Mouse (Mus musculus): ENCODE measurements at regions not wholly inside any gene's neighbourhood (a gene's known extent, or its start where the extent isn't known, plus 50 kb on each side); places are given as distances from the start of the nearest gene placed in this dataset.
"Not testable (repeated sequence)": the region's sequence is repeated elsewhere in the genome, so short reads cannot be mapped to it uniquely, and the experiment has no call there.

GRCm38 (mm10) chr16:29909923-29910465 is 154.2 kb upstream of the Hes1 start:
- no peak overlapping the region for H3K27ac ChIP-seq (replicated peaks)
- 42% methylated on average over 5 of the region's 5 CpGs for WGBS
- H3K4me3 ChIP-seq = no peak overlapping the region
- peaks cover 30% of the 10 kb centered on the region for H3K27me3 ChIP-seq
- H3K9me3 ChIP-seq = no peaks in the 10 kb centered on the region; the same call in 1 of the 2 replicates
- H3K9ac ChIP-seq (replicated peaks) = no peak overlapping the region
- peaks cover 8% of the 10 kb centered on the region for H3K4me1 ChIP-seq
- no peaks in the 10 kb centered on the region for H3K36me3 ChIP-seq
- ATAC-seq (ENCODE audit: low FRiP score, low read depth) = no peak
- no peak overlapping the region for H3K4me2 ChIP-seq (replicated peaks)

- no peaks in the 10 kb centered on the region; the same call in 1 of the 2 replicates for H3K9me3 ChIP-seq
- H3K36me3 ChIP-seq = no peaks in the 10 kb centered on the region
- peaks cover 8% of the 10 kb centered on the region for H3K4me1 ChIP-seq
- no peak overlapping the region for H3K4me2 ChIP-seq (replicated peaks)
- 86% methylated on average over 7 of the region's 7 CpGs for WGBS
- ATAC-seq (ENCODE audit: low FRiP score, low read depth) = no peak
- no peak overlapping the region for H3K27ac ChIP-seq (replicated peaks)
- no peak overlapping the region for H3K4me3 ChIP-seq
- peaks cover 19% of the 10 kb centered on the region for H3K27me3 ChIP-seq
- H3K9ac ChIP-seq (replicated peaks) = no peak overlapping the region
These were observed 153.0 kb upstream of the Hes1 start for GRCm38 (mm10) chr16:29911164-29911571.

- WGBS = 80% methylated on average over 8 of the region's 8 CpGs
- no peak overlapping the region for H3K9ac ChIP-seq (replicated peaks)
- no peak overlapping the region for H3K4me2 ChIP-seq (replicated peaks)
- no peaks in the 10 kb centered on the region; the same call in 1 of the 2 replicates for H3K9me3 ChIP-seq
- peaks cover 5% of the 10 kb centered on the region for H3K27me3 ChIP-seq
- H3K27ac ChIP-seq (replicated peaks) = no peak overlapping the region
- no peak for ATAC-seq (ENCODE audit: low FRiP score, low read depth)
- peaks cover 4% of the 10 kb centered on the region for H3K4me1 ChIP-seq
- H3K4me3 ChIP-seq = no peak overlapping the region
- no peaks in the 10 kb centered on the region for H3K36me3 ChIP-seq
These were observed 150.7 kb upstream of the Hes1 start for GRCm38 (mm10) chr16:29913357-29914010.

GRCm38 (mm10) chr16:29915346-29915745 is 148.8 kb upstream of the Hes1 start:
- ATAC-seq (ENCODE audit: low FRiP score, low read depth) = no peak
- WGBS = 62% methylated on average over 11 of the region's 11 CpGs
- H3K27ac ChIP-seq (replicated peaks) = no peak overlapping the region

GRCm38 (mm10) chr16:29917989-29918388 is 146.2 kb upstream of the Hes1 start:
- H3K27ac ChIP-seq (replicated peaks) = no peak overlapping the region
- peaks cover 5% of the 10 kb centered on the region for H3K27me3 ChIP-seq
- H3K9me3 ChIP-seq = no peaks in the 10 kb centered on the region
- no peak for ATAC-seq (ENCODE audit: low FRiP score, low read depth)
- H3K36me3 ChIP-seq = no peaks in the 10 kb centered on the region
- WGBS = 53% methylated on average over 3 of the region's 3 CpGs
- H3K4me3 ChIP-seq = no peak overlapping the region
- H3K9ac ChIP-seq (replicated peaks) = no peak overlapping the region
- no peak overlapping the region for H3K4me2 ChIP-seq (replicated peaks)
- no peaks in the 10 kb centered on the region for H3K4me1 ChIP-seq

More at GRCm38 (mm10) chr16:29915346-29915745, 148.8 kb upstream of the Hes1 start:
- no peak overlapping the region for H3K4me2 ChIP-seq (replicated peaks)
- peaks cover 1% of the 10 kb centered on the region; the same call in 1 of the 2 replicates for H3K4me1 ChIP-seq
- no peaks in the 10 kb centered on the region for H3K36me3 ChIP-seq
- no peaks in the 10 kb centered on the region; the same call in 1 of the 2 replicates for H3K9me3 ChIP-seq
- no peak overlapping the region for H3K9ac ChIP-seq (replicated peaks)
- no peak overlapping the region for H3K4me3 ChIP-seq
- peaks cover 5% of the 10 kb centered on the region for H3K27me3 ChIP-seq

GRCm38 (mm10) chr16:29918396-29918795 is 145.8 kb upstream of the Hes1 start:
- H3K27me3 ChIP-seq = peaks cover 5% of the 10 kb centered on the region

GRCm38 (mm10) chr16:29920940-29921339 is 143.2 kb upstream of the Hes1 start:
- whole genome bisulfite sequencing = 74% methylated on average over 5 of the region's 5 CpGs
- no peak for ATAC-seq (ENCODE audit: low FRiP score, low read depth)
- Histone ChIP-seq H3K36me3 (no peaks in the 10 kb centered on the region), H3K27ac (replicated peaks) (no peak overlapping the region), H3K4me3 (no peak overlapping the region), H3K27me3 (no peaks in the 10 kb centered on the region), H3K9ac (replicated peaks) (no peak overlapping the region), H3K4me1 (no peaks in the 10 kb centered on the region), H3K4me2 (replicated peaks) (no peak overlapping the region), H3K9me3 (no peaks in the 10 kb centered on the region)

More at GRCm38 (mm10) chr16:29918396-29918795, 145.8 kb upstream of the Hes1 start:
- no peak overlapping the region for H3K9ac ChIP-seq (replicated peaks)
- no peak overlapping the region for H3K27ac ChIP-seq (replicated peaks)
- H3K9me3 ChIP-seq = no peaks in the 10 kb centered on the region
- WGBS = 85% methylated on average over 6 of the region's 6 CpGs
- no peak overlapping the region for H3K4me3 ChIP-seq
- no peak for ATAC-seq (ENCODE audit: low FRiP score, low read depth)
- H3K4me1 ChIP-seq = no peaks in the 10 kb centered on the region
- no peaks in the 10 kb centered on the region for H3K36me3 ChIP-seq
- no peak overlapping the region for H3K4me2 ChIP-seq (replicated peaks)

GRCm38 (mm10) chr16:29921385-29921784 is 142.8 kb upstream of the Hes1 start:
- Histone ChIP-seq H3K9ac (replicated peaks) (no peak overlapping the region), H3K36me3 (no peaks in the 10 kb centered on the region), H3K4me3 (no peak overlapping the region), H3K4me1 (no peaks in the 10 kb centered on the region), H3K4me2 (replicated peaks) (no peak overlapping the region), H3K27ac (replicated peaks) (no peak overlapping the region), H3K27me3 (no peaks in the 10 kb centered on the region), H3K9me3 (no peaks in the 10 kb centered on the region)
- no peak for ATAC-seq (ENCODE audit: low FRiP score, low read depth)
- WGBS = 71% methylated on average over 3 of the region's 3 CpGs

- H3K36me3 ChIP-seq; H3K27me3 ChIP-seq; ATAC-seq (ENCODE audit: low FRiP score, low read depth); H3K9me3 ChIP-seq; H3K27ac ChIP-seq (replicated peaks); H3K4me1 ChIP-seq; H3K9ac ChIP-seq (replicated peaks); H3K4me2 ChIP-seq (replicated peaks); H3K4me3 ChIP-seq: not testable (repeated sequence)
- WGBS = 95% methylated on average over 11 of the region's 11 CpGs
These were observed 136.9 kb upstream of the Hes1 start for GRCm38 (mm10) chr16:29927276-29927675.

- Histone ChIP-seq H3K27ac (replicated peaks) (no peak overlapping the region), H3K4me1 (no peaks in the 10 kb centered on the region), H3K4me3 (no peak overlapping the region), H3K36me3 (no peaks in the 10 kb centered on the region), H3K4me2 (replicated peaks) (no peak overlapping the region), H3K9ac (replicated peaks) (no peak overlapping the region), H3K9me3 (0 out of 2 replicates have a peak, but pooled peaks cover 3% of the 10 kb centered on the region), H3K27me3 (no peaks in the 10 kb centered on the region)
- no peak for ATAC-seq (ENCODE audit: low FRiP score, low read depth)
- 96% methylated on average over 4 of the region's 4 CpGs for whole genome bisulfite sequencing
These were observed 135.9 kb upstream of the Hes1 start for GRCm38 (mm10) chr16:29928291-29928690.

GRCm38 (mm10) chr16:29931746-29932351 is 132.3 kb upstream of the Hes1 start:
- no peak for ATAC-seq (ENCODE audit: low FRiP score, low read depth)
- Histone ChIP-seq H3K9ac (replicated peaks) (no peak overlapping the region), H3K27me3 (peaks cover 4% of the 10 kb centered on the region; the same call in 1 of the 2 replicates), H3K4me1 (no peaks in the 10 kb centered on the region), H3K4me2 (replicated peaks) (no peak overlapping the region), H3K36me3 (no peaks in the 10 kb centered on the region), H3K9me3 (0 out of 2 replicates have a peak, but pooled peaks cover 3% of the 10 kb centered on the region), H3K27ac (replicated peaks) (no peak overlapping the region), H3K4me3 (no peak overlapping the region)
- WGBS = 90% methylated on average over 10 of the region's 10 CpGs

- Histone ChIP-seq H3K4me3 (no peak overlapping the region), H3K36me3 (no peaks in the 10 kb centered on the region), H3K4me1 (no peaks in the 10 kb centered on the region), H3K4me2 (replicated peaks) (no peak overlapping the region), H3K27me3 (peaks cover 12% of the 10 kb centered on the region), H3K27ac (replicated peaks) (no peak overlapping the region), H3K9me3 (no peaks in the 10 kb centered on the region), H3K9ac (replicated peaks) (no peak overlapping the region)
- WGBS = 91% methylated on average over 1 of the region's 1 CpGs
- no peak for ATAC-seq (ENCODE audit: low FRiP score, low read depth)
These were observed 129.5 kb upstream of the Hes1 start for GRCm38 (mm10) chr16:29934649-29935048.
